In the genomic region with DNA sequence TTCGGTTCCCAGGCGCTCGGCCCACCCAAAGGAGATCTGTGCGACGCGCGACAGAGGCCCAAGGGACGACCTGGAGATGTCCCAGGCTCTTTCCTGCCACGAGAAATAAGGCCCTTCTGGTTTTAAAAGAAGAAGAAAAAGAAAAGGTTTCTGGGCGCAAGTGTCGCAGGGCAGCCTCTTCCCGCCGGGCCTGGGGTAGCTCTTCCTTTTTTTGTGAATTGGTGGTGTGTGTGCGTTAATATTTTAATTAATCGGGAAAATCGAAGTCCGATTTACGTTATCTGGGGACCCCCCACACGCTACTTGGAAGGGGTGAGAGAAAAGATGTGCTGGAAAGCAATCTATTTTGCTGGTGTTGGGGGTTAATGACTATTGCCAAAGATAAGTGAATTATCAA, we compare ENCODE assay signal across 11 mouse cellular contexts. TPM values are rescaled to one million over a fixed set of nuclear protein-coding genes. Genes with fewer than 3 reads are reported as not detected.
DNase-seq lines count a peak whose midpoint lies in the region; ATAC-seq lines count a peak whose summit lies in the region.
"Had no signal": no experiment of that assay in that cellular context is flagged by ENCODE, and none has a peak within 500 bp of the region (broad histone marks: within the 10 kb centered on the region; RNA-seq: fewer than 3 reads in every experiment).

No protein-coding gene starts in this region.

- H3K4me1 ChIP-seq in heart, embryonic 11.5 days (ENCODE audit: control insufficient read depth, insufficient read depth, low read length), result peaks cover 10% of the 10 kb centered on the region
- H3K4me1 ChIP-seq in embryonic facial prominence, embryonic 10.5 days, result peaks cover 81% of the 10 kb centered on the region
- H3K4me1 ChIP-seq in hindbrain, embryonic 13.5 days (replicated peaks), result peaks cover 78% of the 10 kb centered on the region
- peaks cover 65% of the 10 kb centered on the region for H3K4me1 ChIP-seq in midbrain, embryonic 12.5 days

- peaks cover 83% of the 10 kb centered on the region for H3K27me3 ChIP-seq in heart, embryonic 11.5 days (ENCODE audit: control insufficient read depth, insufficient read depth, low read length)
- peaks cover 97% of the 10 kb centered on the region for H3K27me3 ChIP-seq in embryonic facial prominence, embryonic 10.5 days (replicated peaks; ENCODE audit: low read depth, poor library complexity, severe bottlenecking)
- H3K27me3 ChIP-seq in hindbrain, embryonic 13.5 days, result peaks cover 49% of the 10 kb centered on the region
- H3K27me3 ChIP-seq in midbrain, embryonic 12.5 days, result peaks cover 67% of the 10 kb centered on the region

- no peak overlapping the region for H3K9ac ChIP-seq in heart, embryonic 11.5 days (ENCODE audit: low read depth, low read length)
- peak overlapping the region; percentile 99 for H3K9ac ChIP-seq in hindbrain, embryonic 13.5 days
- H3K9ac ChIP-seq in midbrain, embryonic 12.5 days (replicated peaks), result peak overlapping the region; percentile 94

- no peak for DNase-seq in heart, postnatal 25 days (ENCODE audit: low spot score)
- DNase-seq in embryonic facial prominence, embryonic 10.5 days (ENCODE audit: low spot score), result no peak
- DNase-seq in left cerebral cortex, postnatal 10 days (ENCODE audit: extremely low spot score in 1 of 2, low spot score in 2 of 2), result no peak
- DNase-seq in spleen, adult 18-20 months, result no peak
- DNase-seq in ovary, adult 18-20 months (ENCODE audit: low spot score), result no peak
- DNase-seq: kidney, adult 2 months; thymus, adult 18-20 months had no signal

- no peaks in the 10 kb centered on the region for H3K9me3 ChIP-seq in heart, embryonic 11.5 days (replicated peaks; ENCODE audit: control insufficient read depth, low read length)
- no peaks in the 10 kb centered on the region for H3K9me3 ChIP-seq in embryonic facial prominence, embryonic 10.5 days
- H3K9me3 ChIP-seq in hindbrain, embryonic 13.5 days, result no peaks in the 10 kb centered on the region
- H3K9me3 ChIP-seq in midbrain, embryonic 12.5 days, result no peaks in the 10 kb centered on the region
- H3K9me3 ChIP-seq: megakaryocyte, embryonic 14.5 days had no signal

- no peak for ATAC-seq in heart, embryonic 11.5 days (replicated peaks; ENCODE audit: insufficient number of reproducible peaks, low FRiP score, low TSS enrichment)
- ATAC-seq in hindbrain, embryonic 13.5 days (ENCODE audit: low FRiP score), result no peak
- no peak for ATAC-seq in midbrain, embryonic 12.5 days (ENCODE audit: low FRiP score, low read depth)

- intact Hi-C loops in heart, postnatal 25 days (cut with DNase I), result loop anchor here (5.0 kb wide), 3 partner anchors 228 to 1253 kb away; no protein-coding TSS in a partner anchor
- intact Hi-C loops in left cerebral cortex, postnatal 10 days (cut with DNase I), result loop anchor here (2.0 to 5.0 kb wide), 3 partner anchors 68 to 827 kb away; no protein-coding TSS in a partner anchor

- no peak overlapping the region for H3K27ac ChIP-seq in heart, embryonic 11.5 days (ENCODE audit: low read depth, low read length)
- peak overlapping the region; percentile 94 for H3K27ac ChIP-seq in embryonic facial prominence, embryonic 10.5 days (replicated peaks)
- H3K27ac ChIP-seq in hindbrain, embryonic 13.5 days, result peak overlapping the region; percentile 98
- H3K27ac ChIP-seq in midbrain, embryonic 12.5 days (replicated peaks), result peak overlapping the region; percentile 98

- no peaks in the 10 kb centered on the region for H3K36me3 ChIP-seq in heart, embryonic 11.5 days (ENCODE audit: control insufficient read depth, insufficient read depth, low read length)
- no peaks in the 10 kb centered on the region; the same call in 1 of the 2 replicates for H3K36me3 ChIP-seq in embryonic facial prominence, embryonic 10.5 days (replicated peaks)
- H3K36me3 ChIP-seq in hindbrain, embryonic 13.5 days, result no peaks in the 10 kb centered on the region
- no peaks in the 10 kb centered on the region for H3K36me3 ChIP-seq in midbrain, embryonic 12.5 days

- H3K4me2 ChIP-seq in heart, embryonic 11.5 days, result peak overlapping the region; percentile 99
- H3K4me2 ChIP-seq in hindbrain, embryonic 13.5 days, result peak overlapping the region; percentile 77
- peak overlapping the region; percentile 70 for H3K4me2 ChIP-seq in midbrain, embryonic 12.5 days (replicated peaks)

- peak overlapping the region; percentile 66 for H3K4me3 ChIP-seq in heart, embryonic 11.5 days (ENCODE audit: low read depth, low read length)
- H3K4me3 ChIP-seq in embryonic facial prominence, embryonic 10.5 days, result peak overlapping the region; percentile 87
- peak overlapping the region; percentile 79 for H3K4me3 ChIP-seq in hindbrain, embryonic 13.5 days
- H3K4me3 ChIP-seq in midbrain, embryonic 12.5 days, result peak overlapping the region; percentile 86
- H3K4me3 ChIP-seq: megakaryocyte, embryonic 14.5 days had no signal

- 2% methylated on average over 19 of the region's 19 CpGs for whole genome bisulfite sequencing in heart, embryonic 11.5 days (ENCODE audit: insufficient replicate concordance)
- WGBS in embryonic facial prominence, embryonic 10.5 days, result 1% methylated on average over 19 of the region's 19 CpGs
- WGBS in hindbrain, embryonic 13.5 days, result 1% methylated on average over 19 of the region's 19 CpGs
- under 1% methylated on average over 19 of the region's 19 CpGs for WGBS in midbrain, embryonic 12.5 days

RNA-seq across cellular contexts. Expression of gene Ebf3, which starts 1.3 kb away (rescaled TPM):
- polyA plus RNA-seq in heart, embryonic 11.5 days (2014; fragmentation: Nextera tagmentation; extraction: Ambion mirVana), result 0.90 and 1.6 TPM in 2 replicates
- 10 to 100 TPM in 1 of 2 experiments, 1 to 10 TPM in 1; 8.9 to 10.9 TPM for total RNA-seq in heart, postnatal 25 days (2021)
- 8.4 and 9.4 TPM in 2 replicates for polyA plus RNA-seq in embryonic facial prominence, embryonic 10.5 days (2016; fragmentation: Nextera tagmentation; extraction: Ambion mirVana)
- polyA plus RNA-seq in hindbrain, embryonic 13.5 days (2015; fragmentation: Nextera tagmentation; extraction: Ambion mirVana), result 22.2 and 27.7 TPM in 2 replicates
- polyA plus RNA-seq in midbrain, embryonic 12.5 days (2016; fragmentation: Nextera tagmentation; extraction: Ambion mirVana), result 23.3 and 24.9 TPM in 2 replicates
- under 1 TPM; 0.77 to 0.79 TPM for total RNA-seq in left cerebral cortex, postnatal 10 days (2021)
